Mouse (Mus musculus): ENCODE measurements around the gene Olfr605. TPM values are rescaled to one million over a fixed set of nuclear protein-coding genes. Genes with fewer than 3 reads are reported as not detected.
"Not testable (repeated sequence)": the region's sequence is repeated elsewhere in the genome, so short reads cannot be mapped to it uniquely, and the experiment has no call there.

Olfr605 gene
- total RNA-seq (2017), result not detected in 2 replicates

DNA sequence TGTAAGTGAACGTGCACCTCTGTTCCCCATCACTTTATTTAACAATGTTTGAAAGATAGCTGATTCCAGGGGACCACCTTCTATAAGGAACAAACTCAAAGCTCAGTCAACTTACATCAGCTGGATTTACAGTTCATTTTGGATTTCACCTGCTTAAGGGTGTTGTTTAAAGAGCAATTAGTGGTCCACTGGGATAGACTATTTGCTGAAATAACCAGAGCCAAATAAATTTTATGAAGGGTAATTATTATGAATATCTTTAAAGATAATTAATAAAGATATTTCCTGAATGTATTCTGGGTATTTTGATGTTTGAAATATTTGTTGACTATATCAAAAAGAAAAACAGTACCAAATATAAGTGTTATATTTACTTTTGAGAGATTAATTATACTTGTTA is at the start of gene Olfr605:
TSS of gene Olfr605 (minus strand) at position 101 of the 400 bp plus-strand sequence.
- ATAC-seq (replicated peaks in 1 of 2; ENCODE audit: insufficient read depth in 1 of 2, low FRiP score in 2 of 2, low TSS enrichment in 1 of 2, low read depth in 1 of 2, poor library complexity in 2 of 2, severe bottlenecking in 2 of 2), result no peak

DNA sequence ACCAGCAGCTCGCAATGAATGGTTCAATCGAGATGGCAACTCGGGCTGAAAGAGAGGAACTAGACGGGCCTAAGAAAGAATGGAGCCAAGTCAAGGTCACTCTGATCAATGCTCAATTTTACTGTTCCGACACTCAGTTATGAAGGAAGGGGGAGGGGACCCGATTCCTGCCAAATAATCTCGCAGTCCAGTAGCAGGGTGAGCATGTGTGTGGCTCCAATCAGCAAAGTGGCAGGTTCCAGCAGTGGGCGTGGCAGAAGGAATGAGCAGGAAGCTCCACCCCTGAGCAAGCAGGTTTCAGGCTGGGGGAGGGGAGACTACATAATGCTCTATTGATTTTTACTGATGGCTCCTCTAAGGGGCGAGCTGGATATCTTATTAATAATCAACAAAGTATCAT is 31.9 kb upstream of the Olfr605 start:
- ATAC-seq (replicated peaks in 1 of 2; ENCODE audit: insufficient read depth in 1 of 2, low FRiP score in 2 of 2, low TSS enrichment in 1 of 2, low read depth in 1 of 2, poor library complexity in 2 of 2, severe bottlenecking in 2 of 2), result not testable (repeated sequence)

DNA sequence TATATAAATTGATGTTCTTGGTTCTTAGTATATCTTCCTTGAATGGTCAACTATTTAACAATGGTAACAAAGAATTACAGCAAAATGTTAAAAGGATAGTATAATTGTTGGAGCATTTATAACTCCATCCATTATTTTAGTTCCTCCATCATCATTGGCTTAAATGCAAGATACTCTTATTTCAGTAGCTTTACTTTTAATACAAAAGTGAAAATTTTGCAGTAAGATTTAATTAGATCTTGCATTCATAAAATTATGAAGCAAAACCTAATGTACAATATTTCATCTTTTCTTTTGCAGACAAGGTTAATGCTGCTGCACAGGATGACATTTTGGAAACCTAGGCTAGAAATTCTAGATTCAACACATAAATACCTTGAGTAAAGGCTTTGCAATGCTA is 24.3 kb upstream of the Olfr605 start, which contains the start of gene Olfr608:
TSS of gene Olfr608 (plus strand) at position 301 of the 400 bp plus-strand sequence.
- no peak for ATAC-seq (replicated peaks in 1 of 2; ENCODE audit: insufficient read depth in 1 of 2, low FRiP score in 2 of 2, low TSS enrichment in 1 of 2, low read depth in 1 of 2, poor library complexity in 2 of 2, severe bottlenecking in 2 of 2)

DNA sequence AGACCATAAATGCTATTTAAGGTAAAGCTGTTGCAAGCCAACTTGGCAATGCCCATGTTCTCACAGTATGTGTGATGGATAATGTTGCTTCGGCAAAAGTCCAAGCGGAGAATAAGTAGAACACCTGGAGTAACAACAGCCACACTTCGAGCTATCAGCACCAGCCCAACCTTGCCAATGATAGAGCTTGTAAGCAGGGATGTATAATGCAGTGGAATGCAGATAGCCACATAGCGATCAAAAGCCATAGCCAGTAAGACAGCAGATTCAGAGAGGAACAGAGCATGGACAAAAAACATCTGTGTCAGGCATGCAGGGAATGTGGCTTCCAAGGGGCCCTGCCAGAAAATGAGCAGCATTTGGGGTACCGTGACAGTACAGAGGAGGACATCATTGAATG is 15.4 kb upstream of the Olfr605 start:
- ATAC-seq (replicated peaks in 1 of 2; ENCODE audit: insufficient read depth in 1 of 2, low FRiP score in 2 of 2, low TSS enrichment in 1 of 2, low read depth in 1 of 2, poor library complexity in 2 of 2, severe bottlenecking in 2 of 2), result no peak

DNA sequence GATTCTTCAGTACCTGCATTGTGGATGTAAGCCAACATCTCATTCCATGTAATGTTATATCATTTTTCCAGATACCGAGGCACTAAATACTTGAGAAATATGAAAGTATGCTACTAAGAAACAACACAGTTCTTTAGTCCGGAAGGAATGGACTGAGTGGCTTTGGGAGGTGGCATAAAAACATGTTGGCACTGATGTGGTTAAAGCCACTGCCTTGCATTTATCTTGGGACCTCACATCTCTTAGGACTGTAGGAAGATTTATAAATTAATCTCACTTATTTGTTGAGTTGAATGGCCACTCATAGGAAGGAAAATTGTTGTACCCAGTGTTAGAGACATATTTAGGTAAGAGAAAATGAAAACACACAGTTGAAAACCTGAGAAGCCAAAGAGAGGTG is 3.5 kb upstream of the Olfr605 start, which contains the start of gene Olfr606:
TSS of gene Olfr606 (plus strand) at position 301 of the 400 bp plus-strand sequence.
- no peak for ATAC-seq (replicated peaks in 1 of 2; ENCODE audit: insufficient read depth in 1 of 2, low FRiP score in 2 of 2, low TSS enrichment in 1 of 2, low read depth in 1 of 2, poor library complexity in 2 of 2, severe bottlenecking in 2 of 2)

DNA sequence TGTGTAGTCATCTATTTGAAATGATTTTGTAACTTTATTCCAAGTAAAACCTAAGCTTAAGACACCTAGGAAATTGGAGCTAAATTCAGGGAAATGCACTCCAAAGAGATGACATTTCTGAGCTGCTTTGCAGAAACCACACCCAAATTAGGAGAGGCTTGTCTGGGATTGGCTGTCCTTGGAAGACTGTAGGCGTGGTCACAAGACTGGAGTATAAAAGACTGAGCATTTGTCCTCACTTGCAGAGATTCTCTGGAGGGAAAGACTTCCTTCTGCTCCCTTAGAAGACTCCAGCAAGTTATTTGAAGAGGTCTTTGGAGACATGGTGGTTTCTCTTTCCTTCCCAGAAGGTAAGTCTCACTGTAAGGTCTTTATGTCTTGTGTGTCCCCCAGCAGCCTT is 30.5 kb downstream of the Olfr605 start, which contains the start of gene Usp17lc:
TSS of gene Usp17lc (plus strand) at position 301 of the 400 bp plus-strand sequence.
- ATAC-seq (replicated peaks in 1 of 2; ENCODE audit: insufficient read depth in 1 of 2, low FRiP score in 2 of 2, low TSS enrichment in 1 of 2, low read depth in 1 of 2, poor library complexity in 2 of 2, severe bottlenecking in 2 of 2), result not testable (repeated sequence)

DNA sequence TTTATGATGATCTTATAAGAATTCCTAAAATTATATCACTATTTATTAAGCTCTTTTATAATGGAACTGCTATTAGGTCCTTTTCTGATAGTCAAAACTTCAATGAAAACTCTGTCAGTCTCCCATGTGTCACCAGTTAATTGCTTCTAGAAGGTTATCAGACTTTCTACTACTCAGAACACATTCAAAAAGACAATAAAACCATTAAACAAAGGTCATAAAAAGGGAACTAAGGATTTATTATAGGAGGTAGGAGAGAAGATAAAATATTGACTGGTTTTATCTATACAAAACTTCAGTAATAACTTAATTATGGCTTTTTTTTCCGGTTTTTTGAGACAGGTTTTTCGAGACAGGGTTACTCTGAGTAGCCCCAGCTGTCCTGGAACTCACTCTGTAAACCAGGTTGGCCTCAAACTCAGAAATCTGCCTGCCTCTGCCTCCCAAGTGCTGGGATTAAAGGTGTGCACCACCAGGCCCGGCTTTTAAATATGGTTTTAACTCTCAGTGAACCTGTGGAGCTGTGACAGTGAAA is 38.7 kb downstream of the Olfr605 start:
- ATAC-seq (replicated peaks in 1 of 2; ENCODE audit: insufficient read depth in 1 of 2, low FRiP score in 2 of 2, low TSS enrichment in 1 of 2, low read depth in 1 of 2, poor library complexity in 2 of 2, severe bottlenecking in 2 of 2), result not testable (repeated sequence)

DNA sequence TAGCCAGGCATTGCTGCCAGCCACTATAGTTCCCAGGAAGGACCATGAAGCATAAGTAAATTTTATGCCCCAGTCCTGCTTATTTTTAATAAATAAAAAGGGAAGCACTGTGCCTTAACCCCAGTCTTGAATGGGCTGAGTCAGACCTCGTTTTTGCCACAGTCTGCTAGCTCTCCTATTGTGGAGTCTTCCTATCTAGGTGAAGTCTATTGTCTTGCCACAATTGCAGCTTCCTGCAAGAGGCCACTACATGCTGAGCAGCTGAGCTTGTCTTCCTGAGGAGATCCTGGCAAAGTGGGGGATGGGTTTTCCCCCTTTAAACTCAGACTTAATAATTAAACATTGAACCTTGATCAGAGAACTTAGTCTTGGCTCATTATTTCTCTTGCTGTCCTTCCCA is 46.3 kb downstream of the Olfr605 start:
- ATAC-seq (replicated peaks in 1 of 2; ENCODE audit: insufficient read depth in 1 of 2, low FRiP score in 2 of 2, low TSS enrichment in 1 of 2, low read depth in 1 of 2, poor library complexity in 2 of 2, severe bottlenecking in 2 of 2), result no peak

DNA sequence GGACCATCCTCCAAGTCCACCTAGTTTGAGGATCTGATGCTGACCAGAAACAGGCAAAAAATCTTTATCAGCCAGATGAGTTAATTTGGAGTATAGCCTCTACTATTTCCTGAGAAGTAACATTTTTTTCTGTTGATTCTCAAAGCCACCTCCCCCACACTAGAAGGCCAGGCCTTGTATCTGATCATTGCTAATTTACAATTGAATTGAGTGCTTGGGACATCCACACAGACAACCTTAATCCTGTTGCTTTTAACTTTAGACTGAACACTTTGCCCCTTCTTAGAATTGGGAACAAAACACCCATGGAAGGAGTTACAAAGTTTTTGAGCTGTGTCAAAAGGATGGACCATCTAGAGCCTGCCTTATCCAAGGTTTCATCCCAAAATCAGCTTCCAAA is 47.5 kb downstream of the Olfr605 start:
- ATAC-seq (replicated peaks in 1 of 2; ENCODE audit: insufficient read depth in 1 of 2, low FRiP score in 2 of 2, low TSS enrichment in 1 of 2, low read depth in 1 of 2, poor library complexity in 2 of 2, severe bottlenecking in 2 of 2), result no peak

Other genes starting within 250 kb of the Olfr605 start
- not detected in 2 replicates for gene Olfr593, start 233.6 kb downstream of the Olfr605 start, total RNA-seq (2017)
- not detected in 2 replicates for gene Olfr594, start 228.4 kb downstream of the Olfr605 start, total RNA-seq (2017)
- gene Usp17ld, start 192.9 kb downstream of the Olfr605 start, total RNA-seq (2017), result not detected in 2 replicates
- gene Olfr596, start 139.8 kb downstream of the Olfr605 start, total RNA-seq (2017), result not detected in 2 replicates
- not detected in 2 replicates for gene Olfr597, start 129.1 kb downstream of the Olfr605 start, total RNA-seq (2017)
- not detected in 2 replicates for gene Olfr598, start 121.9 kb downstream of the Olfr605 start, total RNA-seq (2017)
- gene Olfr599, start 109.5 kb downstream of the Olfr605 start, total RNA-seq (2017), result not detected in 2 replicates
- not detected in 2 replicates for gene Olfr600, start 95.8 kb downstream of the Olfr605 start, total RNA-seq (2017)
- gene Olfr601, start 82.8 kb downstream of the Olfr605 start, total RNA-seq (2017), result not detected in 2 replicates
- gene Olfr603, start 59.3 kb downstream of the Olfr605 start, total RNA-seq (2017), result not detected in 2 replicates
- gene Usp17lc, start 30.4 kb downstream of the Olfr605 start, total RNA-seq (2017), result not detected in 2 replicates
- not detected in 2 replicates for gene Olfr606, start 3.6 kb upstream of the Olfr605 start, total RNA-seq (2017)
- not detected in 2 replicates for gene Olfr607, start 18.7 kb upstream of the Olfr605 start, total RNA-seq (2017)
- not detected in 2 replicates for gene Olfr608, start 24.4 kb upstream of the Olfr605 start, total RNA-seq (2017)
- not detected in 2 replicates for gene Olfr609, start 52.6 kb upstream of the Olfr605 start, total RNA-seq (2017)
- gene Olfr610, start 66.7 kb upstream of the Olfr605 start, total RNA-seq (2017), result not detected in 2 replicates
- not detected in 2 replicates for gene Olfr611, start 75.4 kb upstream of the Olfr605 start, total RNA-seq (2017)
- gene Olfr612, start 97.3 kb upstream of the Olfr605 start, total RNA-seq (2017), result not detected in 2 replicates
- gene Olfr613, start 102.6 kb upstream of the Olfr605 start, total RNA-seq (2017), result not detected in 2 replicates
- not detected in 2 replicates for gene Olfr615, start 110.6 kb upstream of the Olfr605 start, total RNA-seq (2017)
- not detected in 2 replicates for gene Olfr616, start 123.7 kb upstream of the Olfr605 start, total RNA-seq (2017)
- gene Olfr617, start 127.6 kb upstream of the Olfr605 start, total RNA-seq (2017), result not detected in 2 replicates
- gene Olfr618, start 144.7 kb upstream of the Olfr605 start, total RNA-seq (2017), result not detected in 2 replicates
- gene Olfr619, start 155.1 kb upstream of the Olfr605 start, total RNA-seq (2017), result not detected in 2 replicates
- gene Olfr620, start 167.1 kb upstream of the Olfr605 start, total RNA-seq (2017), result not detected in 2 replicates
- not detected in 2 replicates for gene Olfr622, start 197.3 kb upstream of the Olfr605 start, total RNA-seq (2017)
- not detected in 2 replicates for gene Olfr623, start 218.3 kb upstream of the Olfr605 start, total RNA-seq (2017)
- gene Olfr624, start 225.8 kb upstream of the Olfr605 start, total RNA-seq (2017), result not detected in 2 replicates
- gene Olfr625-ps1, start 237.3 kb upstream of the Olfr605 start, total RNA-seq (2017), result not detected in 2 replicates

Measured in hematopoietic stem cell, adult 5-6 weeks (primary cell).